Mouse (Mus musculus): ENCODE data around the gene Ankrd22. TPM values are rescaled to one million over a fixed set of nuclear protein-coding genes. Genes with fewer than 3 reads are reported as not detected.

The Ankrd22 gene
- total RNA-seq, 2 experiments from 2014 or later, result 8.0 to 17.5 TPM

GRCm38 (mm10) chr19:34101888-34102287 lies 64.0 kb downstream of the Ankrd22 start:
- no peak for ATAC-seq (replicated peaks; ENCODE audit: low FRiP score, poor library complexity, severe bottlenecking)

- no peak for ATAC-seq (replicated peaks; ENCODE audit: low FRiP score, poor library complexity, severe bottlenecking)
These were observed 65.2 kb downstream of the Ankrd22 start, which contains the start of gene Lipm for GRCm38 (mm10) chr19:34100633-34101032. Lipm (plus strand) TSS chr19:34100933.

- no peak for ATAC-seq (replicated peaks; ENCODE audit: low FRiP score, poor library complexity, severe bottlenecking)
These were observed 69.6 kb downstream of the Ankrd22 start for GRCm38 (mm10) chr19:34096228-34096627.

GRCm38 (mm10) chr19:34095381-34095780 lies 70.5 kb downstream of the Ankrd22 start:
- no peak for ATAC-seq (replicated peaks; ENCODE audit: low FRiP score, poor library complexity, severe bottlenecking)

GRCm38 (mm10) chr19:34089011-34089680 lies 76.7 kb downstream of the Ankrd22 start:
- no peak for ATAC-seq (replicated peaks; ENCODE audit: low FRiP score, poor library complexity, severe bottlenecking)

- ATAC-seq (replicated peaks; ENCODE audit: low FRiP score, poor library complexity, severe bottlenecking), result no peak
These were observed 87.7 kb downstream of the Ankrd22 start for GRCm38 (mm10) chr19:34078130-34078529.

- no peak for ATAC-seq (replicated peaks; ENCODE audit: low FRiP score, poor library complexity, severe bottlenecking)
These were observed 91.6 kb downstream of the Ankrd22 start for GRCm38 (mm10) chr19:34074239-34074638.

Other genes with a start within 250 kb of the Ankrd22 start
- not detected in 2 replicates for gene Lipf, start 204.9 kb downstream of the Ankrd22 start, total RNA-seq (2015; ENCODE audit: low replicate concordance)
- not detected in 2 replicates for gene Lipf, start 204.9 kb downstream of the Ankrd22 start, total RNA-seq (2017; ENCODE audit: low replicate concordance)
- not detected in 2 replicates for gene Lipk, start 157.8 kb downstream of the Ankrd22 start, total RNA-seq (2015; ENCODE audit: low replicate concordance)
- not detected in 2 replicates for gene Lipk, start 157.8 kb downstream of the Ankrd22 start, total RNA-seq (2017; ENCODE audit: low replicate concordance)
- not detected in 2 replicates for gene Lipn, start 98.7 kb downstream of the Ankrd22 start, total RNA-seq (2015; ENCODE audit: low replicate concordance)
- gene Lipn, start 98.7 kb downstream of the Ankrd22 start, total RNA-seq (2017; ENCODE audit: low replicate concordance), result not detected in 2 replicates
- not detected in 2 replicates for gene Lipm, start 65.1 kb downstream of the Ankrd22 start, total RNA-seq (2015; ENCODE audit: low replicate concordance)
- not detected in 2 replicates for gene Lipm, start 65.1 kb downstream of the Ankrd22 start, total RNA-seq (2017; ENCODE audit: low replicate concordance)
- 8.6 and 12.5 TPM in 2 replicates for gene Stambpl1, start 26.2 kb upstream of the Ankrd22 start, total RNA-seq (2015; ENCODE audit: low replicate concordance)
- gene Stambpl1, start 26.2 kb upstream of the Ankrd22 start, total RNA-seq (2017; ENCODE audit: low replicate concordance), result 2.9 and 9.8 TPM in 2 replicates
- gene Acta2, start 89.5 kb upstream of the Ankrd22 start, total RNA-seq (2015; ENCODE audit: low replicate concordance), result 0.63 TPM in 1 of 2 replicates, not detected in the other
- 2.0 TPM in 1 of 2 replicates, not detected in the other for gene Acta2, start 89.5 kb upstream of the Ankrd22 start, total RNA-seq (2017; ENCODE audit: low replicate concordance)
- 7.3 and 10.2 TPM in 2 replicates for gene Fas, start 124.6 kb upstream of the Ankrd22 start, total RNA-seq (2015; ENCODE audit: low replicate concordance)
- 2.4 and 6.8 TPM in 2 replicates for gene Fas, start 124.6 kb upstream of the Ankrd22 start, total RNA-seq (2017; ENCODE audit: low replicate concordance)

All from erythroblast, adult 5-6 weeks (primary cell).